In genomic region chr10:42697007-42697406, GRCm38 (mm10) we compare ENCODE assay signal across 9 mouse cellular contexts.
DNase-seq lines count a peak whose midpoint lies in the region; ATAC-seq and TF ChIP-seq lines count a peak whose summit lies in the region.
"Had no signal": no experiment of that assay in that cellular context is flagged by ENCODE, and none has a peak within 500 bp of the region (broad histone marks: within the 10 kb centered on the region; RNA-seq: fewer than 3 reads in every experiment).

No protein-coding gene starts in this region.

- 35% methylated on average over 8 of the region's 8 CpGs for WGBS in forebrain, embryonic 11.5 days
- 29% methylated on average over 8 of the region's 8 CpGs for WGBS in forebrain, embryonic 16.5 days
- 25% methylated on average over 8 of the region's 8 CpGs for WGBS in lung, adult 2 months

- ATAC-seq in forebrain, embryonic 11.5 days (replicated peaks; ENCODE audit: low FRiP score), result no peak
- no peak for ATAC-seq in forebrain, embryonic 16.5 days

- H3K9me3 ChIP-seq in forebrain, embryonic 11.5 days (ENCODE audit: control insufficient read depth, low read length), result no peaks in the 10 kb centered on the region
- H3K9me3 ChIP-seq in forebrain, embryonic 16.5 days (ENCODE audit: control insufficient read depth, low read length), result no peaks in the 10 kb centered on the region
- H3K9me3 ChIP-seq: midbrain, embryonic 12.5 days had no signal

- H3K4me3 ChIP-seq in forebrain, embryonic 11.5 days (ENCODE audit: low read depth, low read length), result no peak overlapping the region
- H3K4me3 ChIP-seq in forebrain, embryonic 16.5 days (replicated peaks; ENCODE audit: low read length), result no peak overlapping the region
- no peak overlapping the region for H3K4me3 ChIP-seq in gastrocnemius, adult 2 months
- H3K4me3 ChIP-seq in lung, adult 2 months (replicated peaks; ENCODE audit: extremely low read depth, low read depth, low read length), result no peak overlapping the region
- H3K4me3 ChIP-seq: midbrain, embryonic 12.5 days had no signal

- no peaks in the 10 kb centered on the region for H3K4me1 ChIP-seq in forebrain, embryonic 11.5 days (replicated peaks; ENCODE audit: control insufficient read depth, insufficient read depth, low read length)
- no peaks in the 10 kb centered on the region for H3K4me1 ChIP-seq in forebrain, embryonic 16.5 days (replicated peaks; ENCODE audit: control insufficient read depth, insufficient read depth, low read length)
- H3K4me1 ChIP-seq in lung, adult 2 months (ENCODE audit: control insufficient read depth, insufficient read depth, low read length), result no peaks in the 10 kb centered on the region

- no peaks in the 10 kb centered on the region for H3K27me3 ChIP-seq in forebrain, embryonic 11.5 days (ENCODE audit: control insufficient read depth, insufficient read depth, low read length)
- H3K27me3 ChIP-seq in forebrain, embryonic 16.5 days (replicated peaks; ENCODE audit: control insufficient read depth, insufficient read depth, low read length), result no peaks in the 10 kb centered on the region
- H3K27me3 ChIP-seq: midbrain, embryonic 12.5 days had no signal

- DNase-seq in forebrain, embryonic 11.5 days (ENCODE audit: low spot score), result peak; percentile 84
- peak; percentile 81 for DNase-seq in T-cell, adult 2 months (ENCODE audit: low spot score)
- DNase-seq in cerebellum, adult 9-10 months, result peak; percentile 62
- DNase-seq in gastrocnemius, adult 2 months, result peak; percentile 68
- DNase-seq in kidney, postnatal 4 days, result peak; percentile 80 to 82
- peak; percentile 72 for DNase-seq in lung, adult 2 months
- peak; percentile 71 for DNase-seq in right cerebral cortex, postnatal 14 days

- TF ChIP-seq POLR2A in lung, adult 2 months (IDR thresholded peaks at IDR 0.05; ENCODE audit: borderline replicate concordance, extremely low read depth, low read depth, low read length), result no peak

- no peak overlapping the region for H3K27ac ChIP-seq in forebrain, embryonic 11.5 days (ENCODE audit: low read depth, low read length)
- H3K27ac ChIP-seq in forebrain, embryonic 16.5 days (ENCODE audit: low read length), result no peak overlapping the region
- no peak overlapping the region for H3K27ac ChIP-seq in gastrocnemius, adult 2 months
- H3K27ac ChIP-seq: midbrain, embryonic 12.5 days had no signal

- no peaks in the 10 kb centered on the region for H3K36me3 ChIP-seq in forebrain, embryonic 11.5 days (ENCODE audit: control insufficient read depth, insufficient read depth, low read length)
- no peaks in the 10 kb centered on the region for H3K36me3 ChIP-seq in forebrain, embryonic 16.5 days (ENCODE audit: control insufficient read depth, insufficient read depth)

- peak; percentile 83 for TF ChIP-seq CTCF in gastrocnemius, adult 2 months (IDR thresholded peaks at IDR 0.05)
- peak; percentile 78 for TF ChIP-seq CTCF in lung, adult 2 months (IDR thresholded peaks at IDR 0.05; ENCODE audit: insufficient read depth, low read length)

- intact Hi-C loops in gastrocnemius, adult 2 months (cut with DNase I), result loop anchor here (10.0 kb wide), 1 partner anchor 248 kb away; no protein-coding TSS in a partner anchor

- no peak overlapping the region for H3K9ac ChIP-seq in forebrain, embryonic 11.5 days (ENCODE audit: low read length)
- H3K9ac ChIP-seq in forebrain, embryonic 16.5 days (replicated peaks; ENCODE audit: low read depth, low read length), result no peak overlapping the region
- H3K9ac ChIP-seq: midbrain, embryonic 12.5 days had no signal

- H3K4me2 ChIP-seq in forebrain, embryonic 11.5 days (ENCODE audit: low read depth, low read length, severe bottlenecking), result no peak overlapping the region
- H3K4me2 ChIP-seq in forebrain, embryonic 16.5 days (ENCODE audit: low read length), result no peak overlapping the region
- H3K4me2 ChIP-seq: midbrain, embryonic 12.5 days had no signal
